In the genomic region with DNA sequence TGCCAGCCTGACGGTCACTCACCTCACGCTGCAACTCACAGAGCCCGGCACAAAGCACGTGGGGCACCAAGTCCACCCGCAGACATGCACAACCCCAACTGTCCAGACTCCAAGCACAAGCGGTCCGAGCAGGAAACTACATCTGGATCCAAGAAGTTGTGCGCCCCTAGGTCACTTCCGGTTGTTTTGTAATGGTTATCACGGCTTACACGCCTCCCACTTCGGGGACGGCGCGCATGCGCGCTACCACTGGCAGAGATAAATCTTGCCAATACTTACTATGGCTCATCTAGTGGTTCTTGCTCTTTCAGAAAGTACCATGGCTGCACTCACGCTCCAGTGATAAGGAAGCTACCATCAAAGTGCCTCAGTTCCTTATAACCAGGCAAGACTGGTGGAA, we compare ENCODE assay signal across 7 mouse cellular contexts. TPM values are rescaled to one million over a fixed set of nuclear protein-coding genes. Genes with fewer than 3 reads are reported as not detected.
DNase-seq lines count a peak whose midpoint lies in the region; ATAC-seq lines count a peak whose summit lies in the region.
"Not testable (repeated sequence)": the region's sequence is repeated elsewhere in the genome, so short reads cannot be mapped to it uniquely, and the experiment has no call there.

A gene (minus strand): TSS at position 153 of the 400 bp plus-strand sequence.

- H3K4me3 ChIP-seq in embryonic facial prominence, embryonic 12.5 days: peak within 1 kb of the TSS; percentile 63
- H3K4me3 ChIP-seq in limb, embryonic 11.5 days (ENCODE audit: low read depth, low read length): peak within 1 kb of the TSS; percentile 58
- H3K4me3 ChIP-seq in midbrain, embryonic 14.5 days (replicated peaks; ENCODE audit: low read depth, low read length): peak within 1 kb of the TSS; percentile 62

- ATAC-seq in embryonic facial prominence, embryonic 12.5 days (ENCODE audit: insufficient number of reproducible peaks, insufficient read depth, low FRiP score, low TSS enrichment): peak; percentile 84; the same call in 1 of the 2 replicates
- peak; percentile 97 for ATAC-seq in limb, embryonic 11.5 days (ENCODE audit: insufficient number of reproducible peaks, low FRiP score, low TSS enrichment, low read depth)
- peak; percentile 93 for ATAC-seq in midbrain, embryonic 14.5 days (ENCODE audit: low FRiP score, low TSS enrichment)

- not testable (repeated sequence) for H3K27me3 ChIP-seq in embryonic facial prominence, embryonic 12.5 days; limb, embryonic 11.5 days (ENCODE audit: control insufficient read depth, insufficient read depth, low read length); midbrain, embryonic 14.5 days (ENCODE audit: control insufficient read depth, insufficient read depth, low read length)

- H3K9ac ChIP-seq in embryonic facial prominence, embryonic 12.5 days: peak within 1 kb of the TSS; percentile 65
- H3K9ac ChIP-seq in limb, embryonic 11.5 days (ENCODE audit: low read length): peak within 1 kb of the TSS; percentile 72
- H3K9ac ChIP-seq in midbrain, embryonic 14.5 days (replicated peaks; ENCODE audit: low read length): peak within 1 kb of the TSS; percentile 70

- H3K4me1 ChIP-seq in embryonic facial prominence, embryonic 12.5 days; limb, embryonic 11.5 days (ENCODE audit: control insufficient read depth, insufficient read depth, low read length); midbrain, embryonic 14.5 days (ENCODE audit: control insufficient read depth, insufficient read depth, low read length): not testable (repeated sequence)

- peak within 1 kb of the TSS; percentile 30; the same call in 1 of the 2 replicates for H3K27ac ChIP-seq in embryonic facial prominence, embryonic 12.5 days
- not testable (repeated sequence) for H3K27ac ChIP-seq in limb, embryonic 11.5 days (replicated peaks; ENCODE audit: low read depth, low read length)
- H3K27ac ChIP-seq in midbrain, embryonic 14.5 days (replicated peaks; ENCODE audit: low read depth, low read length): peak within 1 kb of the TSS; percentile 66

- H3K36me3 ChIP-seq in embryonic facial prominence, embryonic 12.5 days; limb, embryonic 11.5 days (ENCODE audit: control insufficient read depth, insufficient read depth, low read length); midbrain, embryonic 14.5 days (ENCODE audit: control insufficient read depth, insufficient read depth, low read length): not testable (repeated sequence)

- under 1% methylated on average over 18 of the region's 18 CpGs for WGBS in embryonic facial prominence, embryonic 12.5 days
- WGBS in limb, embryonic 11.5 days: 1% methylated on average over 18 of the region's 18 CpGs
- 2% methylated on average over 18 of the region's 18 CpGs for WGBS in midbrain, embryonic 14.5 days

- H3K4me2 ChIP-seq in embryonic facial prominence, embryonic 12.5 days (replicated peaks): peak within 1 kb of the TSS; percentile 55
- peak within 1 kb of the TSS; percentile 56 for H3K4me2 ChIP-seq in limb, embryonic 11.5 days (ENCODE audit: low read depth, severe bottlenecking)
- H3K4me2 ChIP-seq in midbrain, embryonic 14.5 days (ENCODE audit: low read length): peak within 1 kb of the TSS; percentile 67

- DNase-seq in adrenal gland, postnatal 25 days: peak; percentile 84
- peak; percentile 99 for DNase-seq in heart, adult 11 months
- DNase-seq in kidney, adult 18-20 months: peak; percentile 84
- DNase-seq in limb, embryonic 11.5 days (ENCODE audit: low spot score): peak; percentile 86
- DNase-seq in midbrain, embryonic 14.5 days: peak; percentile 95
- DNase-seq in spleen, adult 18-20 months: peak; percentile 64 to 71

- not testable (repeated sequence) for H3K9me3 ChIP-seq in embryonic facial prominence, embryonic 12.5 days; limb, embryonic 11.5 days (ENCODE audit: control insufficient read depth, low read length); midbrain, embryonic 14.5 days (ENCODE audit: control insufficient read depth, low read length)

RNA-seq across cellular contexts. Expression of the gene that starts here (rescaled TPM):
- 14.1 and 16.8 TPM in 2 replicates for total RNA-seq in adrenal gland, postnatal 25 days (2021)
- 14.5 and 15.9 TPM in 2 replicates for polyA plus RNA-seq in embryonic facial prominence, embryonic 12.5 days (2016; fragmentation: Nextera tagmentation; extraction: Ambion mirVana)
- 14.3 and 16.4 TPM in 2 replicates for polyA plus RNA-seq in limb, embryonic 11.5 days (2014; fragmentation: Nextera tagmentation; extraction: Ambion mirVana)
- 12.3 and 20.0 TPM in 2 replicates for polyA plus RNA-seq in midbrain, embryonic 14.5 days (2014; fragmentation: Nextera tagmentation; extraction: Ambion mirVana)
